Mouse (Mus musculus) kidney, adult 2 months (tissue): ENCODE data around the gene 2810459M11Rik.

ENCODE experiments used
- CTCF ChIP-seq: fragments of 200-500 bp; conservative IDR thresholded peaks from 2 replicates; pipeline ENCODE4 v1.5.1; 2011; ENCODE audit warnings: low read depth, mild to moderate bottlenecking, control low read depth, low read length, moderate library complexity, mixed read lengths; ENCODE audit not compliant: insufficient read depth, insufficient read length
- POLR2A ChIP-seq: fragments of 200-500 bp; IDR thresholded peaks from one replicate; pipeline ENCODE4 v1.6.1; 2011; ENCODE audit warnings: low read depth, low read length, control low read depth

DNA sequence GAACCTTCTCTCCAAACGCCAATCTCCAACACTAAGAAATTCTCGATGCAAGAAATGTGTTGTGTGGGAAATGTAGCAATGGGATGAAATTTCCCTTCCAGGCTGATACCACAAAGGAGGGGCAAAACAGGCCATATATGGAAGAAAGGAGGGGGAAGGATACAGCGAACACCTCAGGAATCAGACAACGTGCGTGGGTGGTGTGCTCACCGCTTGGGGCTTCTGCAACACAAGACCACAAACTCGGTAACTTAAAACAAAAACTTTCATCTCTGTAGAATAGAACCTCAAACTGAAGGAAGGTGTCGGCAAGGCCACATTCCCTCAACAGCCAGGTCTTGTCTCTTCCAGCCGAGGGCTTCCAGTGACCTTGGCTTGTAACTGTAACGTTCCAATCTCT lies 40.1 kb upstream of the 2810459M11Rik start:
- TF ChIP-seq POLR2A (no peak), CTCF (no peak)
